Mouse (Mus musculus) liver, adult 2 months (tissue): Measurements from ENCODE around the gene Traf3ip1. TPM values are rescaled to one million over a fixed set of nuclear protein-coding genes. Genes with fewer than 3 reads are reported as not detected.

ENCODE experiments used
- DNase-seq: peaks from one replicate; pipeline ENCODE4 v3.0.0-alpha.2; 2011; ENCODE audit warnings: low read depth, low spot score; ENCODE audit errors: extremely low read depth
- H3K27ac ChIP-seq: fragments of 200-500 bp; replicated peaks from 2 replicates; pipeline ENCODE4 v1.5.1; 2012; ENCODE audit warnings: low read depth, mild to moderate bottlenecking, control low read depth, inconsistent platforms, low read length; ENCODE audit not compliant: insufficient read depth
- H3K27me3 ChIP-seq: fragments of 200-500 bp; 2 replicates; pipeline ENCODE4 v1.6.1; 2012; ENCODE audit warnings: mild to moderate bottlenecking, moderate library complexity, low read length, inconsistent platforms; ENCODE audit not compliant: control insufficient read depth, insufficient read depth
- H3K36me3 ChIP-seq: fragments of 200-500 bp; 2 replicates; pipeline ENCODE4 v1.6.1; 2012; ENCODE audit warnings: low read length, inconsistent platforms; ENCODE audit not compliant: control insufficient read depth, insufficient read depth
- H3K4me1 ChIP-seq: fragments of 200-500 bp; 2 replicates; pipeline ENCODE4 v1.6.1; 2011; ENCODE audit warnings: low read length; ENCODE audit not compliant: control insufficient read depth, insufficient read depth
- H3K4me3 ChIP-seq: fragments of 200-500 bp; 2 replicates; pipeline ENCODE4 v1.5.1; 2011; ENCODE audit warnings: low read depth, mild to moderate bottlenecking, control low read depth, low read length, moderate library complexity; ENCODE audit not compliant: insufficient read depth
- H3K79me2 ChIP-seq: fragments of 200-500 bp; 2 replicates; pipeline ENCODE4 v1.6.1; 2012; ENCODE audit warnings: inconsistent platforms, mild to moderate bottlenecking, low read length, moderate library complexity; ENCODE audit not compliant: control insufficient read depth, insufficient read depth
- H3K9ac ChIP-seq: fragments of 200-500 bp; 2 replicates; pipeline ENCODE4 v1.6.1; 2012; ENCODE audit warnings: low read depth, mild to moderate bottlenecking, control low read depth, inconsistent platforms, low read length
- CTCF ChIP-seq: fragments of 200-500 bp; IDR thresholded peaks from 2 replicates; pipeline ENCODE4 v1.5.1; 2011; ENCODE audit warnings: low read depth, low read length, control low read depth
- POLR2A ChIP-seq: fragments of 200-500 bp; IDR thresholded peaks from 2 replicates; pipeline ENCODE4 v1.6.1; 2011; ENCODE audit warnings: low read length, control low read depth; ENCODE audit not compliant: insufficient read depth; ENCODE audit errors: extremely low read depth
- WGBS: fragments of 180-500 bp; shearing (Covaris S2); methylation state at CpG from one replicate; pipeline ENCODE4 v1.1.7; 2018; 5-methylcytosine and 5-hydroxymethylcytosine counted together
- polyA plus RNA-seq: library from polyadenylated mRNA; depleted of rRNA; stranded (reverse); fragments of >200 nt; gene quantifications from 2 replicates; pipeline ENCODE4 v1.2.3, GENCODE M21; 2012
- total RNA-seq: library from RNA; depleted of rRNA; stranded (reverse); fragments of >200 nt; gene quantifications from 2 replicates; pipeline ENCODE4 v1.2.3, GENCODE M21; 2014

The Traf3ip1 gene
- total and polyA plus RNA-seq, 2 experiments, result 3.6 to 3.8 TPM

GRCm38 (mm10) chr1:91530166-91530565 lies 35.7 kb downstream of the Traf3ip1 start:
- Histone ChIP-seq H3K4me3 (no peak overlapping the region), H3K36me3 (no peaks in the 10 kb centered on the region), H3K9ac (peak overlapping the region; percentile 33; the same call in 1 of the 2 replicates), H3K27ac (peak overlapping the region; percentile 65), H3K4me1 (peaks cover 4% of the 10 kb centered on the region; the same call in 1 of the 2 replicates), H3K79me2 (no peaks in the 10 kb centered on the region), H3K27me3 (no peaks in the 10 kb centered on the region)
- peak; percentile 79 for DNase-seq
- TF ChIP-seq CTCF (no peak), POLR2A (no peak)
- 39% methylated on average over 9 of the region's 9 CpGs for WGBS

GRCm38 (mm10) chr1:91532243-91532642 lies 37.8 kb downstream of the Traf3ip1 start:
- H3K4me1 ChIP-seq, result peaks cover 4% of the 10 kb centered on the region; the same call in 1 of the 2 replicates
- H3K4me3 ChIP-seq, result no peak overlapping the region
- H3K79me2 ChIP-seq, result no peaks in the 10 kb centered on the region
- DNase-seq, result no peak
- no peaks in the 10 kb centered on the region for H3K36me3 ChIP-seq
- TF ChIP-seq CTCF (no peak), POLR2A (no peak)
- H3K9ac ChIP-seq, result no peak overlapping the region
- H3K27me3 ChIP-seq, result no peaks in the 10 kb centered on the region
- H3K27ac ChIP-seq, result no peak overlapping the region
- WGBS, result 96% methylated on average over 4 of the region's 4 CpGs

DNA sequence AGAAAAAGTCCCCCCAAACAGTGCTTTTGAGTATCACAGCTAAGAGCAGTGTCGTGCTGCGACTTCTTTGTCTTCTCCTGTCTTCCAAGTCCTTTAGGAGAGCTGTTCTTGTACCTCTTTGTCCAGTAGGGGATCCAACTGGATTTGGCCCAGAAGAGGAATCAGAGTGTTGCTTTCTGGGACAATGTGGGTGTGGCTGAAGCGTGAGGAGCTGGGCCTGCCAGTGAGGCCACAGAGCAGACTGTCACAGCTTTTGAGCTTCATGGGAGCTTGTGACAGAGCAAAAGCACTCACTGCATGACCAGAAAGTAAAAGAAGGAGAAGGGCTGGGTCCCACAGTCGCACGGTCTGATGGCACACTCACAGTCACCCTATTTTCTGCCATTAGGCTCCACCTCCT lies 38.4 kb downstream of the Traf3ip1 start:
- no peaks in the 10 kb centered on the region for H3K36me3 ChIP-seq
- TF ChIP-seq CTCF (no peak), POLR2A (no peak)
- no peaks in the 10 kb centered on the region for H3K79me2 ChIP-seq
- no peak overlapping the region for H3K9ac ChIP-seq
- peaks cover 4% of the 10 kb centered on the region; the same call in 1 of the 2 replicates for H3K4me1 ChIP-seq
- H3K27me3 ChIP-seq, result no peaks in the 10 kb centered on the region
- WGBS, result 93% methylated on average over 5 of the region's 5 CpGs
- DNase-seq, result no peak
- H3K27ac ChIP-seq, result no peak overlapping the region
- no peak overlapping the region for H3K4me3 ChIP-seq

- no peaks in the 10 kb centered on the region for H3K27me3 ChIP-seq
- H3K36me3 ChIP-seq, result no peaks in the 10 kb centered on the region
- no peak overlapping the region for H3K9ac ChIP-seq
- no peaks in the 10 kb centered on the region for H3K79me2 ChIP-seq
- H3K27ac ChIP-seq, result no peak overlapping the region
- H3K4me1 ChIP-seq, result peaks cover 4% of the 10 kb centered on the region; the same call in 1 of the 2 replicates
- H3K4me3 ChIP-seq, result no peak overlapping the region
- DNase-seq, result no peak
- TF ChIP-seq POLR2A (no peak), CTCF (no peak)
- WGBS, result 62% methylated on average over 2 of the region's 2 CpGs
Observed at GRCm38 (mm10) chr1:91533483-91533882, 39.0 kb downstream of the Traf3ip1 start.

DNA sequence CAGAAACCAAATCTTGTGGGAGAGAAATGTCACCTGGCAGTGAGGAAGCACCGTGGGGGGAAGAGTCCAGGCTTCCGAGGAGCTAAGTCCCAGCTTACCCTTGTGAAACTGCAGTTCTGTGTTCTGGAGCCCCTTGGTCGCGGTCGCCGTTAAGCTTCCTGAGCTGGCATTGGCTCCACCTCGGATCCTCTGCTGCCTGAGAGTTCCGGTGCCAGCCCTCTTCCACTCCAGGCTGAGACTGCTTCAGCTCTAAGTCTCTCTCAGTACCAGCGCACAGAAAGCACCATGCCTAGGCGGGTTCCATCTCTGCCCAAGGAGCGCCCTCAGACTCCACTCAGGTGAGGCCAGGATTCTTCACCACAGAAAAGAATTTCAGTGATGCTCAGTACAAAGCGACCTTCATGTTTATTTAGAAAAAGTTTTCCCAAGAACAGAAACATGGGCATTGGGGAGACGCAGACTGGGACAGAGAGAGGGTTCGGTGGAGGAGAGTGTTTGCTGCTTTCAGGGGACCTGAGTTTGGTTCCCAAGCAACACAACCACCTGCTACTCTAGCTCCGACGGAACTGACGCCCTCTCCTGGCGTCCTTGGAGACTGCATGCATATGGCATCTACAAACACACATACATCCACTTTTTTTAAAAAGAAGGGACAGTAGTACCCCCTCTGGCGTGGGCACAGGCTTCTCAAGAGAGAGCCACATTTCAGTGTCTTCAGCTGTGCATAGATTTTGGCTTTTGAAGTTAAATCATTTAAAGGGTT lies 39.7 kb downstream of the Traf3ip1 start:
- peaks cover 4% of the 10 kb centered on the region; the same call in 1 of the 2 replicates for H3K4me1 ChIP-seq
- no peaks in the 10 kb centered on the region for H3K36me3 ChIP-seq
- H3K27ac ChIP-seq, result no peak overlapping the region
- TF ChIP-seq CTCF (peak; percentile 41), POLR2A (no peak)
- DNase-seq, result no peak
- no peak overlapping the region for H3K9ac ChIP-seq
- H3K4me3 ChIP-seq, result no peak overlapping the region
- 84% methylated on average over 19 of the region's 19 CpGs for WGBS
- no peaks in the 10 kb centered on the region for H3K79me2 ChIP-seq
- no peaks in the 10 kb centered on the region for H3K27me3 ChIP-seq

- Histone ChIP-seq H3K79me2 (peaks cover 17% of the 10 kb centered on the region; the same call in 1 of the 2 replicates), H3K27ac (no peak overlapping the region), H3K36me3 (no peaks in the 10 kb centered on the region), H3K4me3 (no peak overlapping the region), H3K27me3 (no peaks in the 10 kb centered on the region), H3K9ac (no peak overlapping the region), H3K4me1 (peaks cover 11% of the 10 kb centered on the region)
- TF ChIP-seq CTCF (no peak), POLR2A (no peak)
- 76% methylated on average over 22 of the region's 22 CpGs for WGBS
- no peak for DNase-seq
Observed at GRCm38 (mm10) chr1:91537786-91538569, 43.5 kb downstream of the Traf3ip1 start.
